Mouse (Mus musculus) CH12.LX (cell line): ENCODE results near the gene Trim9. TPM values are rescaled to one million over a fixed set of nuclear protein-coding genes. Genes with fewer than 3 reads are reported as not detected.

Experiments used
- DNase-seq: peaks from one replicate; pipeline ENCODE4 v3.0.0-alpha.2; 2013; ENCODE audit errors: extremely low read depth
- H3K27ac ChIP-seq: 2 replicates; pipeline ENCODE4 v1.5.1; 2012; ENCODE audit warnings: low read depth, mild to moderate bottlenecking, control low read depth, moderate library complexity; ENCODE audit not compliant: insufficient read depth
- H3K27me3 ChIP-seq: replicated peaks from 2 replicates; pipeline ENCODE3; 2012; ENCODE audit warnings: inconsistent platforms
- H3K36me3 ChIP-seq, 2 experiments: replicated peaks in 1 of 2; 2 replicates each; pipeline versions ENCODE3 to v1.6.1; 2012; ENCODE audit warnings: inconsistent platforms in 1 of 2, low read length in 1 of 2, mild to moderate bottlenecking in 1 of 2, mixed read lengths in 1 of 2, moderate library complexity in 1 of 2; ENCODE audit not compliant: control insufficient read depth in 1 of 2, insufficient read depth in 1 of 2
- H3K4me1 ChIP-seq, 2 experiments: 2 replicates each; pipeline ENCODE4 v1.6.1; 2012; ENCODE audit warnings: inconsistent platforms in 1 of 2, moderate library complexity in 1 of 2; ENCODE audit not compliant: insufficient read depth in 2 of 2, control insufficient read depth in 1 of 2
- H3K4me2 ChIP-seq: 2 replicates; pipeline ENCODE4 v1.6.1; 2012; ENCODE audit warnings: low read depth, mild to moderate bottlenecking, control low read depth; ENCODE audit not compliant: poor library complexity, insufficient read depth, severe bottlenecking
- H3K4me3 ChIP-seq, 3 experiments: fragments of 150-350 bp in 1 of 3; sonication (generic) in 1 of 3; replicated peaks in 1 of 3; 2 replicates each; pipeline versions ENCODE3 to v1.5.1; 2011 to 2012; ENCODE audit warnings: low read depth in 2 of 3, low read length in 2 of 3, mild to moderate bottlenecking in 2 of 3, moderate library complexity in 2 of 3, control low read depth in 1 of 3, improper control_type of control experiment in 1 of 3, inconsistent platforms in 1 of 3, mixed read lengths in 1 of 3; ENCODE audit not compliant: poor library complexity in 1 of 3
- H3K79me2 ChIP-seq: replicated peaks from 2 replicates; pipeline ENCODE4 v1.6.1; 2012; ENCODE audit warnings: mild to moderate bottlenecking, moderate library complexity; ENCODE audit not compliant: control insufficient read depth, poor library complexity, insufficient read depth, severe bottlenecking; ENCODE audit errors: extremely low read depth
- H3K9ac ChIP-seq: 2 replicates; pipeline ENCODE4 v1.6.1; 2012; ENCODE audit warnings: low read depth, mild to moderate bottlenecking, control low read depth, moderate library complexity; ENCODE audit not compliant: insufficient read depth
- H3K9me3 ChIP-seq: replicated peaks from 2 replicates; pipeline ENCODE3; 2012; ENCODE audit warnings: low read length, inconsistent platforms, mixed read lengths
- CHD1 ChIP-seq: IDR thresholded peaks from 2 replicates; pipeline ENCODE4 v1.6.1; 2012; ENCODE audit warnings: low read depth, low read length, improper control_type of control experiment, inconsistent platforms
- CHD2 ChIP-seq: IDR thresholded peaks from 2 replicates; pipeline ENCODE4 v1.6.1; 2011; ENCODE audit warnings: low read length, improper control_type of control experiment
- CTCF ChIP-seq, 2 experiments: IDR thresholded peaks in 1 of 2; conservative IDR thresholded peaks in 1 of 2; 2 replicates each; pipeline ENCODE4 v1.5.1; 2011 to 2012; ENCODE audit warnings: low read depth in 2 of 2, low read length in 2 of 2, improper control_type of control experiment in 1 of 2, inconsistent platforms in 1 of 2, mild to moderate bottlenecking in 1 of 2, moderate library complexity in 1 of 2
- EP300 ChIP-seq: IDR thresholded peaks from 2 replicates; pipeline ENCODE4 v1.6.1; 2011; ENCODE audit warnings: low read length, improper control_type of control experiment
- GABPA ChIP-seq: IDR thresholded peaks from 2 replicates; pipeline ENCODE4 v1.6.1; 2012; ENCODE audit warnings: low read depth, low read length, improper control_type of control experiment, inconsistent platforms; ENCODE audit not compliant: insufficient replicate concordance
- IRF4 ChIP-seq: IDR thresholded peaks from 2 replicates; pipeline ENCODE4 v1.6.1; 2014; ENCODE audit warnings: low read depth, mild to moderate bottlenecking, inconsistent platforms, low read length, improper control_type of control experiment
- JUN ChIP-seq: IDR thresholded peaks from 2 replicates; pipeline ENCODE4 v1.6.1; 2011; ENCODE audit warnings: low read depth, mild to moderate bottlenecking, low read length, improper control_type of control experiment, moderate library complexity; ENCODE audit not compliant: insufficient read depth
- JUND ChIP-seq: conservative IDR thresholded peaks from 2 replicates; pipeline ENCODE4 v1.6.1; 2011; ENCODE audit warnings: low read depth, low read length, improper control_type of control experiment
- KAT2A ChIP-seq: IDR thresholded peaks from 2 replicates; pipeline ENCODE4 v1.6.1; 2012; ENCODE audit warnings: low read length, improper control_type of control experiment, inconsistent platforms; ENCODE audit not compliant: insufficient replicate concordance
- MAZ ChIP-seq: IDR thresholded peaks from 2 replicates; pipeline ENCODE4 v1.6.1; 2012; ENCODE audit warnings: low read depth, mild to moderate bottlenecking, inconsistent platforms, low read length, improper control_type of control experiment, moderate library complexity
- POLR2A ChIP-seq: IDR thresholded peaks from 2 replicates; pipeline ENCODE4 v1.6.1; 2011; ENCODE audit warnings: low read depth, mild to moderate bottlenecking, improper control_type of control experiment, low read length
- POLR2AphosphoS2 ChIP-seq: IDR thresholded peaks from 2 replicates; pipeline ENCODE4 v1.6.1; 2011; ENCODE audit warnings: low read depth, low read length, improper control_type of control experiment
- RAD21 ChIP-seq: IDR thresholded peaks from 2 replicates; pipeline ENCODE4 v1.6.1; 2011; ENCODE audit warnings: low read depth, mild to moderate bottlenecking, low read length, improper control_type of control experiment, moderate library complexity
- SIN3A ChIP-seq: IDR thresholded peaks from 2 replicates; pipeline ENCODE4 v1.6.1; 2012; ENCODE audit warnings: low read length, improper control_type of control experiment, inconsistent platforms
- UBTF ChIP-seq: IDR thresholded peaks from 2 replicates; pipeline ENCODE4 v1.6.1; 2012; ENCODE audit warnings: low read depth, mild to moderate bottlenecking, inconsistent platforms, low read length, improper control_type of control experiment, moderate library complexity
- ZC3H11A ChIP-seq: IDR thresholded peaks from 2 replicates; pipeline ENCODE4 v1.6.1; 2012; ENCODE audit warnings: low read depth, mild to moderate bottlenecking, inconsistent platforms, low read length, improper control_type of control experiment
- ZKSCAN1 ChIP-seq: IDR thresholded peaks from 2 replicates; pipeline ENCODE4 v1.6.1; 2012; ENCODE audit warnings: low read depth, inconsistent platforms, low read length, improper control_type of control experiment, borderline replicate concordance
- dilution Hi-C: fragments of 300-500 bp; cut with MboI; formaldehyde crosslinking; loops from 2 replicates; pipeline ENCODE4 v1.14.3; 2020; ENCODE audit warnings: low sequenced_read_pairs; ENCODE audit not compliant: extremely low pct_unique_long_range_greater_than_20kb, extremely low pct_ligation_motif_present
- in situ Hi-C: fragments of 300-500 bp; cut with MboI; formaldehyde crosslinking; loops from 3 replicates; pipeline ENCODE4 v1.14.3; 2019; ENCODE audit warnings: low sequenced_read_pairs, low pct_ligation_motif_present, low pct_unique_long_range_greater_than_20kb, mixed read lengths
- polyA plus RNA-seq: library from polyadenylated mRNA; unstranded; fragments of >175 nt; gene quantifications from 2 replicates; pipeline ENCODE4 v1.2.1, GENCODE M21; 2012; ENCODE audit warnings: low read depth; ENCODE audit not compliant: insufficient read length
- total RNA-seq, 2 experiments: library from RNA; depleted of rRNA; stranded (reverse); fragments of 300-350 nt in 1 of 2; fragments of >200 nt in 1 of 2; gene quantifications; 2 replicates each; pipeline ENCODE4 v1.2.3; 2012 to 2014

The Trim9 gene
- total and polyA plus RNA-seq, 3 experiments, result 0.07 TPM; not detected in 2

DNA sequence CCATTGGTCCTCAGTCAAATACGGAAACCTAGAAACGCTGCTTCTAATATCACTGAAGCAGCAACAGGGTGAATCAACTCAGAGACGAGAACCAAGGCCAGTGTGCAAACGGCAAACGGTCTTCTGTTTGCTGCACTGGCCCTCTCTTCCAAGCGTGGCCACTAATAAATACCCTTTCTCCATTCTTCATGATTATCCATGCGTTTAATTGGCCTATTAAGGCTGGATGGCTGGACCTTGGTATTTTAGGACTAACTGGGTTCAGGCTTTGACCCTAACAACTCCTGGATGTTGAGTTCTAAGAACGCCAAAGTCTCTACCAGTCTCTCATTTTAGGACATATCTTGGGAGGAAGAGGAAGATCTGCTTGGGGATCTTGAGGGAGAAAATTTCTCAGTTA is 7.5 kb upstream of the Trim9 start:
- in situ Hi-C loops, result no loop called here
- no peak overlapping the region for H3K4me2 ChIP-seq
- no peak for DNase-seq
- dilution Hi-C loops, result no loop called here
- no peaks in the 10 kb centered on the region for H3K79me2 ChIP-seq
- H3K4me1 ChIP-seq, result peaks cover 0 to 3% of the 10 kb centered on the region in 2 experiments; a peak in 2 of 4 replicates
- H3K27me3 ChIP-seq, result no peaks in the 10 kb centered on the region
- no peak overlapping the region for H3K27ac ChIP-seq
- H3K9me3 ChIP-seq, result no peaks in the 10 kb centered on the region
- TF ChIP-seq SIN3A (no peak), POLR2AphosphoS2 (no peak), ZKSCAN1 (no peak), JUN (no peak), CHD1 (no peak), KAT2A (no peak), RAD21 (no peak), POLR2A (no peak), CHD2 (no peak), UBTF (no peak), IRF4 (no peak), ZC3H11A (no peak), JUND (no peak), MAZ (no peak), CTCF (conservative IDR thresholded peaks at IDR 0.05 in 1 of 2, IDR thresholded peaks at IDR 0.05 in 1 of 2; ENCODE audit: low read depth in 2 of 2, low read length in 2 of 2) (no peak)
- no peak overlapping the region for H3K4me3 ChIP-seq
- H3K9ac ChIP-seq, result no peak overlapping the region
- no peaks in the 10 kb centered on the region for H3K36me3 ChIP-seq

DNA sequence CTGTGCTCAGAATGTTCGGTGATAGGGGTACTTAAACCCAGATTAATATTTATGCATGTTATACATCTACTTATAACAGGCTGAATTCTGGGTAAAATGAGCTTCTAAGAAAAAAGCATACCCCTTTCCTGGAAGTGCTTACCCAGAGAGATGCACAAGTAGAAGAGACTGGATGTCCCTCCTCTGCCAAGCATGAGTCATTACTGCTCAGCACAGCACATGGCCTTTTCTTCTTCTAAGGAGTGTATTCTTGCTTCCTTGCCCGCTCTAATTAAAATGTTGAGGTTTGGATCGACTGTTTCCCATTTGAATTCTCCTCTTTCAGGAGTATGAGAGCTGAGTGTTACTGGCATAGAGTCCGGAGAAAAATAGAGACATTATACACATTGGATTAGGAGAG is 3.1 kb upstream of the Trim9 start:
- Histone ChIP-seq H3K4me1 (peaks cover 0 to 4% of the 10 kb centered on the region in 2 experiments; a peak in 2 of 4 replicates), H3K36me3 (no peaks in the 10 kb centered on the region), H3K9ac (no peak overlapping the region), H3K4me3 (no peak overlapping the region), H3K27ac (no peak overlapping the region), H3K4me2 (no peak overlapping the region), H3K79me2 (no peaks in the 10 kb centered on the region), H3K27me3 (peaks cover 5% of the 10 kb centered on the region), H3K9me3 (peaks cover 5% of the 10 kb centered on the region)
- DNase-seq, result no peak
- TF ChIP-seq SIN3A (no peak), IRF4 (no peak), GABPA (no peak), JUND (no peak), MAZ (no peak), EP300 (no peak)
- dilution Hi-C loops, result no loop called here
- in situ Hi-C loops, result no loop called here
